Mouse (Mus musculus) gastrocnemius, adult 2 months (tissue): ENCODE data around the gene Pax8. TPM values are rescaled to one million over a fixed set of nuclear protein-coding genes. Genes with fewer than 3 reads are reported as not detected.

Source experiments
- DNase-seq: peaks from one replicate; pipeline ENCODE4 v3.0.0; 2022
- H3K27ac ChIP-seq: fragments of 200-600 bp; 2 replicates; pipeline ENCODE4 v1.8.1; 2022; ENCODE audit warnings: mild to moderate bottlenecking
- H3K4me3 ChIP-seq: fragments of 200-600 bp; 2 replicates; pipeline ENCODE4 v1.8.1; 2022; ENCODE audit warnings: mild to moderate bottlenecking, moderate library complexity
- CTCF ChIP-seq: fragments of 200-600 bp; IDR thresholded peaks from 2 replicates; pipeline ENCODE4 v1.8.1; 2022; ENCODE audit warnings: antibody characterized with exemption, mild to moderate bottlenecking, moderate library complexity
- intact Hi-C: fragments of 180-260 bp; cut with DNase I; formaldehyde crosslinking; loops from one replicate; pipeline ENCODE4 v1.15.1; 2025
- total RNA-seq, 2 experiments: library from RNA; stranded (reverse); gene quantifications; 2 replicates each; pipeline ENCODE4 v1.2.3; 2021

Pax8 gene
- total RNA-seq, 2 experiments from 2014 or later, result not detected

DNA sequence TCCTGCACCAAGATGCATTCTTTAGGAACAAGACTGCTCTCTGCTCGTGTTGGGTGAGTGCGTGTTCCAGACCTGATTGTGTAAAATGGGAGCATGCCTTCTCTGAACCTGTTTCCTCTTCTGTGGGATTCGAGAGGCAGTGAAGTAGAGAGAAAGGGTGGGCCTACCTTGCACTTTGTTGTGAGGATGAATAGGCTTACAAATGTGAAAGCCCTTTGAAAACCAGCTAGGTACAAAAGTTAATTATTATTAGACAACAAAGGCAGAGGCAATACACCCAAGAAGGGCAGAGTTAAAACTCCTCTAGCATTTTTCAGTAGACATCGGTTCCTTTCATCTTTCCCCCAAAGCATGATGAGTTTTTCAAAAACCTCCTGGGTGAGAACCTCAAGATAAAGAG is 3.2 kb upstream of the Pax8 start:
- H3K4me3 ChIP-seq, result no peak overlapping the region
- no peak for TF ChIP-seq CTCF
- no peak overlapping the region for H3K27ac ChIP-seq
- DNase-seq, result no peak
- intact Hi-C loops, result no loop called here

DNA sequence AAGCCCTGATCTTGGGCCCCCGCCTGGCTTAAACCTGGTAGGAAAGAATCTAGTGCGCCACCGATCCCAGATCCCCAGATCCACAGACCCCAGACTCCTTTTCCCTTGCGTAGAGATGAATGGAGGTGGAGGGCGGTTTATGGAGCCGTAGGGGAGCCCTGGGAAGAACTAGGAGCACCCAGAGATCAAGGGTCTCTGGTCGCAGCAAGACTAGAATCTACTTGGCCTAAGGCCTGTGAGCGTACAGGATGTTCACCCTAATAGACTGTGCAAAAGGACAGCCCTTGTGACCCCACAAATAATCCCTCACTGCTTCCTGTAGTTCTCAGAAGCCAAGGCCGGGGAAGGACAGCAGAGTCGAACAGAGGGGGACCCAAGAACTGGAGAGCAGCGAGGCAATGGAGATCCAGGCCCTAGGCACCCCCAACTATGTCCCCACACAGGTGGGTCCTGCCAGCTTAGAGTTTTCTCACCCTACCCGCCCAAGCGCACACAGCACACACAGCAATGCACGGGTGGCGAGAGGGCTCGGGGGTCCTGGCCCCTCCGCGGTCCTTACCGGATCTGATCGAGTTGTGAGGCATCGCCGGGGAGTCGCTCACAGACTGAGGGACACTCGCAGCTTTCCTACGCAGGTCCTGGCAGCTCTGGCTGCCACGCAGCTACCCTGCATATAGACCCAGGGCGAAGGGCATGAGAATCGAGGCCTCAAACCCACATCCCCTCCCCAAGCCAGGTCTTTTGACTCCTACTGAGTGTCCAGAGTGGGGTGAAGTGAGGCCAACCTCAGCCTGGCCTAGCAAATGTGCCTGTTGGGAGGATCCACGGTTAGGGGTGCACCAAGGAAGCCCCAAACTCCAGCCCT is 653 bp downstream of the Pax8 start:
- no peak overlapping the region for H3K27ac ChIP-seq
- TF ChIP-seq CTCF, result no peak
- no peak for DNase-seq
- intact Hi-C loops, result no loop called here
- H3K4me3 ChIP-seq, result no peak overlapping the region

DNA sequence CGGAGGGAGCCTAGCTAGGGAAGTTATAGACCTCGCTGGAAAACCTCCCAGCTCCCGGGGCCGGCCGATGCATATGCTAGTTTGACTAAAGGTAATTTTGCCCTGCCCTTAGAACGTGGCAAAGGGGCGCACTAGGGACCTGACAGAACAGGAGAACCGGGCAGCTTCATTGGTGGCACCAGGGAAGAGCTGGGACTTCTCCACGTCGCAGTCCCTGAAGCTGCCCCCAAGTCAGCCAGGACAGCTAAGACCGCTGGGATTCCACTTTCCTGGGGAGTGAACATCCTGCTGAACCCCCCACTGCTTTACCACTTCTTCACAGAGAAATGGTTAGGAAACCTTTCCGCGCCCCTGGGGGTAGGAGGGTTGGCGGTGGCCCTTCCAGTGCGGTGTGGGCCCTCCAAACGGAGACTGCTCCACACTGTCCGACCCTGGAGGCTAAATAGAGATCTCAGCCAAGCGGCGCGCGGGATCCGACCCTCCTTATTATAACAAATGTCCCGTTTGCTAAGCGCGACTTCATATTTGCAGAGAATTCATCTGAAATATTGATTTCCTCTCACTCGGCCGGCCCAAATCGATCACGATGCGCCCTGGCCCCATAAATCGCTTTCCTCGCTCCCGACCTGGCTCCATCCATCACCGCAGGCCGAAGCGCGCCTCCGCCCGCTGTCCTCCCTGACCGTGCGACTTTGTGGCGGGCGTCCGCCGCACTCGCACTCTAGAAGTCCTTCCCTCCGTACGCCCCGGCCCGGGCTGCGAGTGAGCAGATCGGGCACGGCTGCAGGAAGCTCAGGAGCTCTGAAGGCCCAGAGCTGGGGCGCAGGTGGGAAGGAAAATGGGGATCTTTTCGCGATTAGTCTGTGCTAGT is 1.5 kb downstream of the Pax8 start:
- no peak for TF ChIP-seq CTCF
- H3K27ac ChIP-seq, result no peak overlapping the region
- no peak overlapping the region for H3K4me3 ChIP-seq
- intact Hi-C loops, result no loop called here
- DNase-seq, result no peak

DNA sequence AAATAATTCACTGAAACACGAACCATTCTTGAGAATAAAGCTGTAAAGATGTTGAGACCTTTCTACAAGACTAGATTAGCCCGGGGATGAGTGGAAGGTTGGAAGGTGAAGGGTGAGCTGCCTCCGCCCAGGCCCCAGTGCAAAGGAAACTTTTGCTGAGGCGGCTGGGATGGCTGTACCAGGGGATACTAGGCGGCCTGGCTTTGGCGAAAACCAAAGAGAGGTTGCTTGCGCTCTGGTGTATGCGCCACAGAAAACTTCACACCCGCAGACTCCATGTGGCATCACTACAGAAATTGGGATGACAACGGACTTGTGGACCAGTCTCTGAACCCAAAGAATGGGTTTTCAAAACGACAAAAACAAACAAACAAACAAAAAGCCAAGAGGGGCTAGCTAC is 2.7 kb downstream of the Pax8 start:
- H3K27ac ChIP-seq, result no peak overlapping the region
- DNase-seq, result no peak
- no peak for TF ChIP-seq CTCF
- intact Hi-C loops, result no loop called here
- no peak overlapping the region for H3K4me3 ChIP-seq

DNA sequence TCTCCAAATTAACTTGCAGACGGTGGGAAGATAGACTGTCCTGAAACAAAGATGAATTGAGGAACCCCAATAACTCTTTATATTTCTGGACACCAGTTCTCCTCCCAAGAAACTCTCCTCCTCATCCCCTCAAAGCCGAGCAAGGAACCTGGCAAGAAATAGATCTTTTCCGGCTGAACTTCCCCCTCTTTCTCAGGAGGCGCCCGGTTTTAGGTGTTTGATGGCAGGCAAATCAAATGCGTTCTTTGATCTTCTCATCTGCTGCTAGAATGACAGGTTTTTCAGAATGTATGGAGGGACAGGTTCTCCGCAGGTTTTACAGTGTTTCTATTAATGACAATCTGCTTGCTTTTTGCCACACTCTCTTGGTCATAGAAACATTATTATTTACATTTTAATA is 3.3 kb downstream of the Pax8 start:
- intact Hi-C loops, result no loop called here
- no peak for TF ChIP-seq CTCF
- DNase-seq, result no peak

DNA sequence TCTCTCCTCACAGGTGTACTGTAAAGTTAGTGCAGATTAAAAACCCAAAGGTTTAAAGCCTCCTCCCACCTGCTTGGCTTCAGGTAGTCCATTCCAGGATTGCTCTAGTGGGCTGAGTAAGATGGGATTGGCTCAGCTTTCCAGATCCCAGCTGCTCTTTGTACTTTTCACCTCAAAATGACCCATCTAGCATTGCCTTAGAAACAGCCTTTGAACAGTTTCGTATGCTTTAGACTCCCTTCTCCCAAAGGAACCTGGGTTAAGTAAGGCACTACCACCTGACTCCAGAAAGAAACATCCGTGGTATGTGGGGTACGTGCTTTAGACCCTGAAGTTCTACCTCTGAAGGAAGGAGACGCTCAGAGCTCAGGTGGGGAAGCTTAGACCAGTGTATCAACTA is 6.3 kb downstream of the Pax8 start:
- intact Hi-C loops, result no loop called here
- TF ChIP-seq CTCF, result no peak
- Histone ChIP-seq H3K27ac (no peak overlapping the region), H3K4me3 (no peak overlapping the region)
- DNase-seq, result no peak

More for the DNA sequence above, 3.3 kb downstream of the Pax8 start:
- Histone ChIP-seq H3K4me3 (no peak overlapping the region), H3K27ac (no peak overlapping the region)

DNA sequence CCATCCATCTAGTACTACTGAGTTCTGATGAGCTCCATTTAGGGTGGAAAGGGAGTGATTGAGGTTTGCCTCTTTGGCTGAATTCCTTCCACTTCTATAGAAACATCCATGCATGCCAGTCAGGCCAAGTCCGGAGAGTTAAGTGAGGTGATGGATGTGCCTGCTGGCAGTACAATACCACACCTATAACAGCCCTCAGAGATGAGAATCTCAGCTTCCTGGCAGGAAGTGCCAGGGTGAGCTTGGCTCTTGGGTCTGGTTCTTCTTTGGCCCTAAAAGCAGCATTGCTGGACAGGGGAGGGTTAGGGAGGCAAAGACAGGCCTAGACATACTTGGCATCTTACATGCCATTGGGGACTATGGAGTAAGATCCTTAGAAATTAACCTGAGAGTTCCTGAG is 7.0 kb downstream of the Pax8 start:
- Histone ChIP-seq H3K27ac (no peak overlapping the region), H3K4me3 (no peak overlapping the region)
- intact Hi-C loops, result no loop called here
- DNase-seq, result no peak
- no peak for TF ChIP-seq CTCF

DNA sequence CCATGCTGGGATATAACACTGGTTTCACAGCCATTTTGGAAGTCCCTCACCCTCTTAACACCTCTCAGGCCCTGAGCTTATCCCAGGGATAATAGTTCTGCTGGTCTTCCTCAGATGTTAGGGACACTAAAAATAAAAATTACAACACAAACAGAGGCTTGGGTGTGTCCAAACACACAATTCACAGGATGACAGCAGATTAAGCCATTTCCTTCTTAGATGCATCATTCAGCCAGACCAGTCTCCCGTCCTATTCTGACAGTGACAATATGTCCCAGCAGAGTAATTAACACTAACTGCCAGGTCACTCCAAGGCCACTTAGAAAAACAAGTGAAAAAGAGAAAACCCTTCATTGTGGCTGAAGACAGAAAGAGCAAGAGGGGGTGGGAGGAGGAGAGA is 8.2 kb downstream of the Pax8 start:
- H3K27ac ChIP-seq, result no peak overlapping the region
- intact Hi-C loops, result no loop called here
- DNase-seq, result no peak
- no peak overlapping the region for H3K4me3 ChIP-seq
- TF ChIP-seq CTCF, result no peak

DNA sequence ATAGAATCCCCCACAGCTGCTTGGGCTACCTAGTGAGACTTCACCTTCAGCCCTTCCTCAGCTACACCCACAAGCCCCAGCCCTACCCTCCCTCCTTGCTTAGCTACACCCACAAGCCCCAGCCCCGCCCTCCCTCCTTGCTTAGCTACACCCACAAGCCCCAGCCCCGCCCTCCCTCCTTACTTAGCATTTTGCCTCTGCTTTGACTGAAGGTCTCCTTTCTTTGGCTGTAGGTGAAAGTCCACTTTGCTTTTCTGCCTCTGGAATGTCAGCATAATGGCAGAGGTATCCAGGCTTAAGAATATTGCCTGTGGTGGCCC is 14.6 kb downstream of the Pax8 start:
- no peak for DNase-seq
- H3K4me3 ChIP-seq, result no peak overlapping the region
- intact Hi-C loops, result no loop called here
- no peak overlapping the region for H3K27ac ChIP-seq
- no peak for TF ChIP-seq CTCF

DNA sequence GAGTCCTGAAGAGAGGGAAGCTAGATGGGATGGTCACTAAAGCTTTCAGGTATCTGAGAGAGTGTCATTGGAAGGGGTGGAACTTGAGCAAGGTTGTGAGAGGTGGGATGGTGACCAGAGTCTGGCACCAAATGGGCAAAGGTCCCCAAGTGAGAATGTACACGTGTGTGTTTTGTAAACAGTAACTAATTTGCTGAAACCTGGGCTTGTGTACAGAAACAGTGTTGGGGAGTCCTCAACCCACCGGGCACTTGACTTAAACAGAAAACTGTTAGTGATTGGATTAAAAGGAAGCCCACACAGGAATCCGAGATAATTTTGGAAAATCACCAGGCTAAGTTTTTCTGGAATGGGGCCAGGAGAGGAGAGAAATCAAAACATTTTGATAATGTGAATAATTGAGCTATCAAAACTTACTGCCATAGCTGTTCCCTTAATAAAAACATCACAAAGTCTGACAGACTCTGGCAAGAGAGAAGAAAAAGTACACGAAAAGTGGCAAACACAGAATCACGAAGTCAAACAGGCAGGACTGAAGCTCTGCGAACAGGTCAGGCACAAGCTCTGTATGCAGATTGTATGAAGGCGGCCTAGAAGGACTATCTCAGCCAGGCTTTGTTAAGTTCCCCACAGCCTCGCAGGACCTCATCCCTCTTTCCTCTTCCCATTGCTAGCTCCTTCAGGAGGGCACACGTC is 15.1 kb downstream of the Pax8 start:
- no peak overlapping the region for H3K27ac ChIP-seq
- intact Hi-C loops, result no loop called here
- DNase-seq, result no peak
- H3K4me3 ChIP-seq, result no peak overlapping the region
- no peak for TF ChIP-seq CTCF

DNA sequence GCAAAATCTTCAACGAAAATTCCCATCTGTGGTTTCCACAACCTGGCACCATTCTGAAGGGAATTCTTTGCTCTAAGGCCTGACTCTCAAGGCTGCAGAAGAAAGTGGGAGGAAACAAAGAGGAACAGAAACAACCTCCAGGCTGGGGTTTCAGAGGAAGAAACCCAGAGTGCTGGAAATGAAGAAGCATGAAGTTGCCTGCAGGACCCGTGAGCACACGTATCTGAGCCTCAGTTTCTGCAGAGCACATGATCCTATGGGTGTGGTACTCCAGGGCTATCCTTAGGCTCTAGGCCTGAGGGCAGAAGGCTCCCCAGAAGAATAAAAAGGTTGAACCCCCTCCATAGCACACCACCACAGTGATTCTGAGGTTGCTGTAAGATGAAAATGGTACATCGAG is 18.6 kb downstream of the Pax8 start:
- TF ChIP-seq CTCF, result no peak

DNA sequence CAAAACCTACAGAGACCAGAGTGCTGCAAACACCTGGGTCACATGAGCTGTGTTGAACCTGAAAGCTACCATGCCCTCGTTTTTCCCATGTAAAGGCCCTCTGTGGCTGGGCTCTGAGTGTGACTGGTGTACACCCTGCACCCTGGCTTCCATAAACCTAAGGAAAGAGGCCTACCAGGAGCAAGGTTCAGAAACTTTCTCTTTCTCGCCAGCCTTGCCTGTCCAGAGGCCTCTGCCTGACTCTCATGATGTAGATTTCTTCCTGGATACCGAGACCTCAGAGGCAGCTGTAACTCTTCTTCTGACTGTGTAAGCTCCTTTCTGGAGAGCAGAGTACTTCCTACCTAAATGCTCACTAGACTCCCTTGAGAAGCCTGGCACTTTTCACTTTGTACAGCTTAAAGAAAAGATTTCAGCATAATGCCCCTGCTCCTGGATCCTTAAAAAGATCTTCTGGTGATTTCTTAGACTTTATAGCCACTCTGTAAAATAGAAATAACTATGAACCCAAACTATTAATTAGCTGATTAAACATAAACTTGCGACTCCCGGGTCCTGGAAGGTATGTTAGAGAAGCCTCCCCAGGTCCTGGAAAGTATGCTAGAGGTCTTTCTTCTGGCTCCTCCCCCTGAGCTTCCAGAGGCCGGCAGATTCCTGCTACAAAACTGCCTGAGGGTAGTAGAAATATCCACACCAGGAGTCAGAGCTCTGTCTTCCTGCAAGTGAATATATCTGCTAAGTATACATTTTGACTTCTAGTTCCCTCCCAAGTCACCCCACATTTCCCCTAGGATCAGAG is 20.1 kb downstream of the Pax8 start:
- Histone ChIP-seq H3K27ac (no peak overlapping the region), H3K4me3 (no peak overlapping the region)
- TF ChIP-seq CTCF, result no peak
- DNase-seq, result no peak
- intact Hi-C loops, result no loop called here

More for the DNA sequence above, 18.6 kb downstream of the Pax8 start:
- Histone ChIP-seq H3K4me3 (no peak overlapping the region), H3K27ac (no peak overlapping the region)
- DNase-seq, result no peak
- intact Hi-C loops, result no loop called here
